Mouse (Mus musculus) liver, embryonic 13.5 days (tissue): Measurements from ENCODE around the gene Acot3. TPM values are rescaled to one million over a fixed set of nuclear protein-coding genes. Genes with fewer than 3 reads are reported as not detected.
"Not testable (repeated sequence)": the region's sequence is repeated elsewhere in the genome, so short reads cannot be mapped to it uniquely, and the experiment has no call there.

Experiments
- ATAC-seq: fragments of 200-750 bp; cut with Nextera tagmentation; 2 replicates; pipeline ENCODE4 v1.8.0; 2017; ENCODE audit warnings: low read depth, mild to moderate bottlenecking, moderate number of reproducible peaks, moderate library complexity
- DNase-seq: peaks from one replicate; pipeline ENCODE4 v3.0.0; 2022
- H3K27ac ChIP-seq: fragments of 300-500 bp; sonication (generic); 2 replicates; pipeline ENCODE4 v1.5.1; 2015; ENCODE audit warnings: moderate library complexity, mild to moderate bottlenecking, inconsistent platforms
- H3K27me3 ChIP-seq: fragments of 300-500 bp; sonication (generic); 2 replicates; pipeline ENCODE4 v1.6.1; 2015; ENCODE audit warnings: mild to moderate bottlenecking, inconsistent platforms
- H3K36me3 ChIP-seq: fragments of 300-500 bp; sonication (generic); 2 replicates; pipeline ENCODE4 v1.6.1; 2015; ENCODE audit warnings: mild to moderate bottlenecking, inconsistent platforms
- H3K4me1 ChIP-seq: fragments of 300-500 bp; sonication (generic); replicated peaks from 2 replicates; pipeline ENCODE4 v1.6.1; 2015; ENCODE audit warnings: inconsistent platforms
- H3K4me2 ChIP-seq: fragments of 300-500 bp; sonication (generic); 2 replicates; pipeline ENCODE4 v1.6.1; 2015; ENCODE audit warnings: inconsistent platforms, mild to moderate bottlenecking, moderate library complexity
- H3K4me3 ChIP-seq: fragments of 300-500 bp; sonication (generic); replicated peaks from 2 replicates; pipeline ENCODE4 v1.5.1; 2015; ENCODE audit warnings: mild to moderate bottlenecking, inconsistent platforms
- H3K9ac ChIP-seq: fragments of 300-500 bp; sonication (generic); 2 replicates; pipeline ENCODE4 v1.6.1; 2015; ENCODE audit warnings: mild to moderate bottlenecking, inconsistent platforms
- H3K9me3 ChIP-seq: fragments of 300-500 bp; sonication (generic); replicated peaks from 2 replicates; pipeline ENCODE4 v1.6.1; 2016; ENCODE audit warnings: inconsistent platforms
- WGBS: fragments of 180-500 bp; shearing (Covaris S2); methylation state at CpG from one replicate; pipeline ENCODE4 v1.1.7; 2015; ENCODE audit not compliant: insufficient replicate concordance; 5-methylcytosine and 5-hydroxymethylcytosine counted together
- polyA plus RNA-seq: library from polyadenylated mRNA; unstranded; fragments of >200 nt; fragmentation: Nextera tagmentation; extraction: Ambion mirVana; gene quantifications from 2 replicates; pipeline ENCODE4 v1.2.1, GENCODE M21; 2015

Acot3 gene
- polyA plus RNA-seq, 1 experiment from 2014 or later, result 4.2 TPM

GRCm38 (mm10) chr12:84067752-84068151, 15.8 kb downstream of the Acot3 start:
- H3K36me3 ChIP-seq, result no peaks in the 10 kb centered on the region
- H3K4me3 ChIP-seq, result no peak overlapping the region
- DNase-seq (no peak), ATAC-seq (no peak)
- no peaks in the 10 kb centered on the region for H3K4me1 ChIP-seq
- 63% methylated on average over 4 of the region's 4 CpGs for WGBS
- H3K9ac ChIP-seq, result no peak overlapping the region
- peaks cover 55% of the 10 kb centered on the region for H3K27me3 ChIP-seq
- no peaks in the 10 kb centered on the region; the same call in 1 of the 2 replicates for H3K9me3 ChIP-seq
- H3K4me2 ChIP-seq, result no peak overlapping the region
- H3K27ac ChIP-seq, result no peak overlapping the region

GRCm38 (mm10) chr12:84068296-84068695, 16.4 kb downstream of the Acot3 start:
- ATAC-seq (no peak), DNase-seq (no peak)
- peaks cover 58% of the 10 kb centered on the region for H3K27me3 ChIP-seq
- H3K4me2 ChIP-seq, result no peak overlapping the region
- no peak overlapping the region for H3K9ac ChIP-seq
- no peaks in the 10 kb centered on the region for H3K9me3 ChIP-seq
- no peaks in the 10 kb centered on the region for H3K4me1 ChIP-seq
- WGBS, result 58% methylated on average over 8 of the region's 8 CpGs
- no peak overlapping the region for H3K27ac ChIP-seq
- no peak overlapping the region for H3K4me3 ChIP-seq
- no peaks in the 10 kb centered on the region for H3K36me3 ChIP-seq

GRCm38 (mm10) chr12:84068986-84069385, 17.0 kb downstream of the Acot3 start, which contains the start of gene Acot5:
Gene Acot5 (plus strand): TSS chr12:84069325.
- no peak within 1 kb of the TSS for H3K27ac ChIP-seq
- no peaks in the 10 kb centered on the region for H3K4me1 ChIP-seq
- H3K36me3 ChIP-seq, result no peaks in the 10 kb centered on the region
- WGBS, result 42% methylated on average over 9 of the region's 9 CpGs
- DNase-seq, result no peak
- H3K27me3 ChIP-seq, result peaks cover 58% of the 10 kb centered on the region
- peak within 1 kb of the TSS; percentile 37 for H3K4me3 ChIP-seq
- no peak within 1 kb of the TSS for H3K9ac ChIP-seq
- ATAC-seq, result no peak
- peak within 1 kb of the TSS; percentile 54 for H3K4me2 ChIP-seq
- H3K9me3 ChIP-seq, result no peaks in the 10 kb centered on the region

GRCm38 (mm10) chr12:84069582-84069981, 17.6 kb downstream of the Acot3 start:
- not testable (repeated sequence) for H3K27ac ChIP-seq, ATAC-seq, H3K9me3 ChIP-seq, DNase-seq, H3K9ac ChIP-seq, H3K4me1 ChIP-seq, H3K36me3 ChIP-seq
- Histone ChIP-seq H3K4me2 (peak overlapping the region; percentile 54), H3K4me3 (peak overlapping the region; percentile 37), H3K27me3 (peaks cover 56% of the 10 kb centered on the region)
- WGBS, result 2% methylated on average over 42 of the region's 52 CpGs

- no peaks in the 10 kb centered on the region for H3K9me3 ChIP-seq
- no peak overlapping the region for H3K4me2 ChIP-seq
- DNase-seq (no peak), ATAC-seq (no peak)
- H3K27me3 ChIP-seq, result peaks cover 55% of the 10 kb centered on the region
- H3K9ac ChIP-seq, result no peak overlapping the region
- 82% methylated on average over 2 of the region's 2 CpGs for WGBS
- H3K4me1 ChIP-seq, result no peaks in the 10 kb centered on the region
- no peaks in the 10 kb centered on the region for H3K36me3 ChIP-seq
- no peak overlapping the region for H3K4me3 ChIP-seq
- no peak overlapping the region for H3K27ac ChIP-seq
Measured at GRCm38 (mm10) chr12:84071696-84072095, 19.8 kb downstream of the Acot3 start.

GRCm38 (mm10) chr12:84077371-84077990, 25.5 kb downstream of the Acot3 start:
- DNase-seq, result no peak
- ATAC-seq, result no peak
- 60% methylated on average over 4 of the region's 4 CpGs for WGBS
- no peaks in the 10 kb centered on the region for H3K36me3 ChIP-seq
- H3K4me1 ChIP-seq, result no peaks in the 10 kb centered on the region
- no peaks in the 10 kb centered on the region for H3K9me3 ChIP-seq
- peaks cover 3% of the 10 kb centered on the region; the same call in 1 of the 2 replicates for H3K27me3 ChIP-seq
- no peak overlapping the region for H3K4me2 ChIP-seq
- H3K9ac ChIP-seq, result no peak overlapping the region
- H3K27ac ChIP-seq, result no peak overlapping the region
- no peak overlapping the region for H3K4me3 ChIP-seq

GRCm38 (mm10) chr12:84083842-84084241, 31.9 kb downstream of the Acot3 start:
- no peak overlapping the region for H3K4me2 ChIP-seq
- no peaks in the 10 kb centered on the region for H3K27me3 ChIP-seq
- no peaks in the 10 kb centered on the region for H3K36me3 ChIP-seq
- WGBS, result 63% methylated on average over 2 of the region's 2 CpGs
- ATAC-seq (no peak), DNase-seq (no peak)
- H3K27ac ChIP-seq, result no peak overlapping the region
- H3K9me3 ChIP-seq, result peaks cover 5% of the 10 kb centered on the region; the same call in 1 of the 2 replicates
- no peak overlapping the region for H3K4me3 ChIP-seq
- H3K9ac ChIP-seq, result no peak overlapping the region
- H3K4me1 ChIP-seq, result no peaks in the 10 kb centered on the region

GRCm38 (mm10) chr12:84084581-84084980, 32.6 kb downstream of the Acot3 start:
- no peaks in the 10 kb centered on the region for H3K4me1 ChIP-seq
- H3K4me2 ChIP-seq, result no peak overlapping the region
- no peaks in the 10 kb centered on the region for H3K36me3 ChIP-seq
- DNase-seq (no peak), ATAC-seq (no peak)
- 56% methylated on average over 4 of the region's 4 CpGs for WGBS
- H3K4me3 ChIP-seq, result no peak overlapping the region
- no peak overlapping the region for H3K9ac ChIP-seq
- H3K27ac ChIP-seq, result no peak overlapping the region
- H3K27me3 ChIP-seq, result no peaks in the 10 kb centered on the region
- peaks cover 5% of the 10 kb centered on the region; the same call in 1 of the 2 replicates for H3K9me3 ChIP-seq

GRCm38 (mm10) chr12:84094666-84095065, 42.7 kb downstream of the Acot3 start:
- 72% methylated on average over 5 of the region's 5 CpGs for WGBS
- DNase-seq, H3K4me3 ChIP-seq, H3K9ac ChIP-seq, H3K36me3 ChIP-seq, H3K27ac ChIP-seq, H3K27me3 ChIP-seq, H3K4me2 ChIP-seq, H3K9me3 ChIP-seq, ATAC-seq, H3K4me1 ChIP-seq: not testable (repeated sequence)

GRCm38 (mm10) chr12:84099605-84100004, 47.7 kb downstream of the Acot3 start:
- Histone ChIP-seq H3K4me1 (peaks cover 14% of the 10 kb centered on the region; the same call in 1 of the 2 replicates), H3K9ac (no peak overlapping the region), H3K9me3 (no peaks in the 10 kb centered on the region), H3K27ac (no peak overlapping the region), H3K36me3 (no peaks in the 10 kb centered on the region), H3K4me3 (no peak overlapping the region), H3K27me3 (no peaks in the 10 kb centered on the region), H3K4me2 (no peak overlapping the region)
- DNase-seq (no peak), ATAC-seq (peak; percentile 43; the same call in 1 of the 2 replicates)
- WGBS, result 61% methylated on average over 2 of the region's 2 CpGs

- Histone ChIP-seq H3K4me2 (no peak overlapping the region; the same call in 1 of the 2 replicates), H3K4me3 (no peak overlapping the region), H3K27ac (no peak overlapping the region), H3K4me1 (peaks cover 14% of the 10 kb centered on the region; the same call in 1 of the 2 replicates), H3K9ac (no peak overlapping the region), H3K27me3 (no peaks in the 10 kb centered on the region), H3K9me3 (no peaks in the 10 kb centered on the region), H3K36me3 (no peaks in the 10 kb centered on the region)
- DNase-seq, result no peak
- WGBS, result 53% methylated on average over 1 of the region's 1 CpGs
- no peak for ATAC-seq
Measured at GRCm38 (mm10) chr12:84100071-84100470, 48.1 kb downstream of the Acot3 start.
